Mouse (Mus musculus) erythroblast, embryonic 14.5 days (primary cell): Measurements from ENCODE around the gene Tmem63a.
"Not testable (repeated sequence)": the region's sequence is repeated elsewhere in the genome, so short reads cannot be mapped to it uniquely, and the experiment has no call there.

Experiments used
- GATA1 ChIP-seq: IDR thresholded peaks from 2 replicates; pipeline ENCODE4 v1.6.1; 2012; ENCODE audit warnings: low read length, inconsistent platforms, mixed read lengths
- TAL1 ChIP-seq: IDR thresholded peaks from 3 replicates; pipeline ENCODE4 v1.6.1; 2012; ENCODE audit warnings: low read length, inconsistent platforms, mixed read lengths

DNA sequence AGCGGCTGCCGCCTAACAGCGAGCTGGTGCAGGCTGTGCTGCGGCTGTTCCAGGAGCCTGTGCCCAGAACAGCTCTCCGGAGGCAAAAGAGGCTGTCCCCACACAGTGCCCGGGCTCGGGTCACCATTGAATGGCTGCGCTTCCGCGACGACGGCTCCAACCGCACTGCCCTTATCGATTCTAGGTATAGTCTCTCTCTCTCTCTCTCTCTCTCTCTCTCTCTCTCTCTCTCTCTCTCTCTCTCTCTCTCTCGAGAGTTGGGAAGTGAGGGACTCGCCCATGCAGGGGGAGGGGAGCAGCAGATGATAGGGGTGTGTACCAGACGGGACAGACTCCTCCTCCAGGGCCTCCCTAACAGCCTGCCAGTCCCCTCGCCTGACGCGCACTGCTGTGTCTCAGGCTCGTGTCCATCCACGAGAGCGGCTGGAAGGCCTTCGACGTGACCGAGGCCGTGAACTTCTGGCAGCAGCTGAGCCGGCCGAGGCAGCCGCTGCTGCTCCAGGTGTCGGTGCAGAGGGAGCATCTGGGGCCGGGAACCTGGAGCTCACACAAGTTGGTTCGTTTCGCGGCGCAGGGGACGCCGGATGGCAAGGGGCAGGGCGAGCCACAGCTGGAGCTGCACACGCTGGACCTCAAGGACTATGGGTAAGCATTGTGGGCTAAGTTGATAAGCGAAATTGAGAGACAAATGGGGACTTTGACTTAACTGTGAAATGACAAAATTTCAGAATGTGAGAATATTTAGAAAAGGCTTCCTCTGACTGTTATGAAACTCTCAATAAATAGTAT, 5.3 kb upstream of the Tmem63a start:
- TF ChIP-seq GATA1, TAL1: not testable (repeated sequence)
